Mouse (Mus musculus): ENCODE results near the gene Ryr3. TPM values are rescaled to one million over a fixed set of nuclear protein-coding genes. Genes with fewer than 3 reads are reported as not detected.

Ryr3 gene
- 1.3 TPM for polyA plus RNA-seq (2014; fragmentation: Illumina TruSeq; extraction: RNeasy Lipid Tissue Mini Kit (QIAGEN cat#74804); ENCODE audit: low read depth, low replicate concordance)

GRCm38 (mm10) chr2:113216746-113217461 is at the start of gene Ryr3:
TSS of gene Ryr3 (minus strand) at chr2:113217096.

Other genes starting within 250 kb of the Ryr3 start
- gene Tmco5b, start 68.6 kb upstream of the Ryr3 start, polyA plus RNA-seq (2014; fragmentation: Illumina TruSeq; extraction: RNeasy Lipid Tissue Mini Kit (QIAGEN cat#74804); ENCODE audit: low read depth, low replicate concordance): not detected
- gene Fmn1, start 110.6 kb upstream of the Ryr3 start, polyA plus RNA-seq (2014; fragmentation: Illumina TruSeq; extraction: RNeasy Lipid Tissue Mini Kit (QIAGEN cat#74804); ENCODE audit: low read depth, low replicate concordance): 5.4 TPM

Data from adipose tissue, adult 10 weeks (tissue).